Mouse (Mus musculus) CH12.LX (cell line): Measurements from ENCODE around the gene Mrgprh. TPM values are rescaled to one million over a fixed set of nuclear protein-coding genes. Genes with fewer than 3 reads are reported as not detected.

ENCODE experiments used
- DNase-seq: peaks from one replicate; pipeline ENCODE4 v3.0.0-alpha.2; 2013; ENCODE audit errors: extremely low read depth
- H3K27ac ChIP-seq: 2 replicates; pipeline ENCODE4 v1.5.1; 2012; ENCODE audit warnings: low read depth, mild to moderate bottlenecking, control low read depth, moderate library complexity; ENCODE audit not compliant: insufficient read depth
- H3K27me3 ChIP-seq: replicated peaks from 2 replicates; pipeline ENCODE3; 2012; ENCODE audit warnings: inconsistent platforms
- H3K36me3 ChIP-seq, 2 experiments: replicated peaks in 1 of 2; 2 replicates each; pipeline versions ENCODE3 to v1.6.1; 2012; ENCODE audit warnings: inconsistent platforms in 1 of 2, low read length in 1 of 2, mild to moderate bottlenecking in 1 of 2, mixed read lengths in 1 of 2, moderate library complexity in 1 of 2; ENCODE audit not compliant: control insufficient read depth in 1 of 2, insufficient read depth in 1 of 2
- H3K4me1 ChIP-seq, 2 experiments: 2 replicates each; pipeline ENCODE4 v1.6.1; 2012; ENCODE audit warnings: inconsistent platforms in 1 of 2, moderate library complexity in 1 of 2; ENCODE audit not compliant: insufficient read depth in 2 of 2, control insufficient read depth in 1 of 2
- H3K4me2 ChIP-seq: 2 replicates; pipeline ENCODE4 v1.6.1; 2012; ENCODE audit warnings: low read depth, mild to moderate bottlenecking, control low read depth; ENCODE audit not compliant: poor library complexity, insufficient read depth, severe bottlenecking
- H3K4me3 ChIP-seq, 3 experiments: fragments of 150-350 bp in 1 of 3; sonication (generic) in 1 of 3; replicated peaks in 1 of 3; 2 replicates each; pipeline versions ENCODE3 to v1.5.1; 2011 to 2012; ENCODE audit warnings: low read depth in 2 of 3, low read length in 2 of 3, mild to moderate bottlenecking in 2 of 3, moderate library complexity in 2 of 3, control low read depth in 1 of 3, improper control_type of control experiment in 1 of 3, inconsistent platforms in 1 of 3, mixed read lengths in 1 of 3; ENCODE audit not compliant: poor library complexity in 1 of 3
- H3K79me2 ChIP-seq: replicated peaks from 2 replicates; pipeline ENCODE4 v1.6.1; 2012; ENCODE audit warnings: mild to moderate bottlenecking, moderate library complexity; ENCODE audit not compliant: control insufficient read depth, poor library complexity, insufficient read depth, severe bottlenecking; ENCODE audit errors: extremely low read depth
- H3K9ac ChIP-seq: 2 replicates; pipeline ENCODE4 v1.6.1; 2012; ENCODE audit warnings: low read depth, mild to moderate bottlenecking, control low read depth, moderate library complexity; ENCODE audit not compliant: insufficient read depth
- H3K9me3 ChIP-seq: replicated peaks from 2 replicates; pipeline ENCODE3; 2012; ENCODE audit warnings: low read length, inconsistent platforms, mixed read lengths
- CHD1 ChIP-seq: IDR thresholded peaks from 2 replicates; pipeline ENCODE4 v1.6.1; 2012; ENCODE audit warnings: low read depth, low read length, improper control_type of control experiment, inconsistent platforms
- CTCF ChIP-seq, 2 experiments: IDR thresholded peaks in 1 of 2; conservative IDR thresholded peaks in 1 of 2; 2 replicates each; pipeline ENCODE4 v1.5.1; 2011 to 2012; ENCODE audit warnings: low read depth in 2 of 2, low read length in 2 of 2, improper control_type of control experiment in 1 of 2, inconsistent platforms in 1 of 2, mild to moderate bottlenecking in 1 of 2, moderate library complexity in 1 of 2
- ELF1 ChIP-seq: IDR thresholded peaks from 2 replicates; pipeline ENCODE4 v1.6.1; 2014; ENCODE audit warnings: low read depth, mild to moderate bottlenecking, inconsistent platforms, low read length, improper control_type of control experiment
- EP300 ChIP-seq: IDR thresholded peaks from 2 replicates; pipeline ENCODE4 v1.6.1; 2011; ENCODE audit warnings: low read length, improper control_type of control experiment
- ETS1 ChIP-seq: conservative IDR thresholded peaks from 2 replicates; pipeline ENCODE4 v1.6.1; 2012; ENCODE audit warnings: low read depth, mild to moderate bottlenecking, inconsistent platforms, low read length, improper control_type of control experiment, moderate library complexity
- GABPA ChIP-seq: IDR thresholded peaks from 2 replicates; pipeline ENCODE4 v1.6.1; 2012; ENCODE audit warnings: low read depth, low read length, improper control_type of control experiment, inconsistent platforms; ENCODE audit not compliant: insufficient replicate concordance
- HCFC1 ChIP-seq: IDR thresholded peaks from 2 replicates; pipeline ENCODE4 v1.6.1; 2012; ENCODE audit warnings: low read depth, mild to moderate bottlenecking, inconsistent platforms, low read length, improper control_type of control experiment
- IRF4 ChIP-seq: IDR thresholded peaks from 2 replicates; pipeline ENCODE4 v1.6.1; 2014; ENCODE audit warnings: low read depth, mild to moderate bottlenecking, inconsistent platforms, low read length, improper control_type of control experiment
- JUN ChIP-seq: IDR thresholded peaks from 2 replicates; pipeline ENCODE4 v1.6.1; 2011; ENCODE audit warnings: low read depth, mild to moderate bottlenecking, low read length, improper control_type of control experiment, moderate library complexity; ENCODE audit not compliant: insufficient read depth
- JUND ChIP-seq: conservative IDR thresholded peaks from 2 replicates; pipeline ENCODE4 v1.6.1; 2011; ENCODE audit warnings: low read depth, low read length, improper control_type of control experiment
- KAT2A ChIP-seq: IDR thresholded peaks from 2 replicates; pipeline ENCODE4 v1.6.1; 2012; ENCODE audit warnings: low read length, improper control_type of control experiment, inconsistent platforms; ENCODE audit not compliant: insufficient replicate concordance
- MAX ChIP-seq: IDR thresholded peaks from 2 replicates; pipeline ENCODE4 v1.6.1; 2011; ENCODE audit warnings: low read length, improper control_type of control experiment
- MEF2A ChIP-seq: IDR thresholded peaks from 2 replicates; pipeline ENCODE4 v1.6.1; 2014; ENCODE audit warnings: low read depth, mild to moderate bottlenecking, inconsistent platforms, low read length, improper control_type of control experiment, borderline replicate concordance
- MYC ChIP-seq: IDR thresholded peaks from 2 replicates; pipeline ENCODE4 v1.6.1; 2011; ENCODE audit warnings: low read depth, mild to moderate bottlenecking, improper control_type of control experiment, low read length
- NELFE ChIP-seq: IDR thresholded peaks from 2 replicates; pipeline ENCODE4 v1.6.1; 2011; ENCODE audit warnings: low read depth, low read length, improper control_type of control experiment
- NRF1 ChIP-seq: IDR thresholded peaks from 2 replicates; pipeline ENCODE4 v1.6.1; 2014; ENCODE audit warnings: low read depth, mild to moderate bottlenecking, inconsistent platforms, low read length, improper control_type of control experiment, moderate library complexity
- POLR2A ChIP-seq: IDR thresholded peaks from 2 replicates; pipeline ENCODE4 v1.6.1; 2011; ENCODE audit warnings: low read depth, mild to moderate bottlenecking, improper control_type of control experiment, low read length
- RAD21 ChIP-seq: IDR thresholded peaks from 2 replicates; pipeline ENCODE4 v1.6.1; 2011; ENCODE audit warnings: low read depth, mild to moderate bottlenecking, low read length, improper control_type of control experiment, moderate library complexity
- RCOR1 ChIP-seq: conservative IDR thresholded peaks from 2 replicates; pipeline ENCODE4 v1.6.1; 2012; ENCODE audit warnings: low read depth, mild to moderate bottlenecking, inconsistent platforms, low read length, improper control_type of control experiment
- SMC3 ChIP-seq: IDR thresholded peaks from 2 replicates; pipeline ENCODE4 v1.6.1; 2011; ENCODE audit warnings: low read depth, low read length, improper control_type of control experiment
- TBP ChIP-seq: conservative IDR thresholded peaks from 2 replicates; pipeline ENCODE4 v1.6.1; 2011; ENCODE audit warnings: low read depth, low read length, improper control_type of control experiment
- TCF12 ChIP-seq: IDR thresholded peaks from 2 replicates; pipeline ENCODE4 v1.6.1; 2014; ENCODE audit warnings: low read depth, mild to moderate bottlenecking, inconsistent platforms, low read length, improper control_type of control experiment
- USF2 ChIP-seq: conservative IDR thresholded peaks from 2 replicates; pipeline ENCODE4 v1.6.1; 2011; ENCODE audit warnings: low read depth, low read length, improper control_type of control experiment
- ZC3H11A ChIP-seq: IDR thresholded peaks from 2 replicates; pipeline ENCODE4 v1.6.1; 2012; ENCODE audit warnings: low read depth, mild to moderate bottlenecking, inconsistent platforms, low read length, improper control_type of control experiment
- ZKSCAN1 ChIP-seq: IDR thresholded peaks from 2 replicates; pipeline ENCODE4 v1.6.1; 2012; ENCODE audit warnings: low read depth, inconsistent platforms, low read length, improper control_type of control experiment, borderline replicate concordance
- ZMIZ1 ChIP-seq: IDR thresholded peaks from 2 replicates; pipeline ENCODE4 v1.6.1; 2012; ENCODE audit warnings: low read depth, mild to moderate bottlenecking, inconsistent platforms, low read length, improper control_type of control experiment
- dilution Hi-C: fragments of 300-500 bp; cut with MboI; formaldehyde crosslinking; loops from 2 replicates; pipeline ENCODE4 v1.14.3; 2020; ENCODE audit warnings: low sequenced_read_pairs; ENCODE audit not compliant: extremely low pct_unique_long_range_greater_than_20kb, extremely low pct_ligation_motif_present
- in situ Hi-C: fragments of 300-500 bp; cut with MboI; formaldehyde crosslinking; loops from 3 replicates; pipeline ENCODE4 v1.14.3; 2019; ENCODE audit warnings: low sequenced_read_pairs, low pct_ligation_motif_present, low pct_unique_long_range_greater_than_20kb, mixed read lengths
- polyA plus RNA-seq: library from polyadenylated mRNA; unstranded; fragments of >175 nt; gene quantifications from 2 replicates; pipeline ENCODE4 v1.2.1, GENCODE M21; 2012; ENCODE audit warnings: low read depth; ENCODE audit not compliant: insufficient read length
- total RNA-seq, 2 experiments: library from RNA; depleted of rRNA; stranded (reverse); fragments of 300-350 nt in 1 of 2; fragments of >200 nt in 1 of 2; gene quantifications; 2 replicates each; pipeline ENCODE4 v1.2.3; 2012 to 2014

The Mrgprh gene
- total and polyA plus RNA-seq, 3 experiments: not detected

GRCm38 (mm10) chr17:12835738-12836137 is 40.1 kb upstream of the Mrgprh start:
- Histone ChIP-seq H3K9me3 (no peaks in the 10 kb centered on the region), H3K79me2 (no peaks in the 10 kb centered on the region), H3K36me3 (no peaks in the 10 kb centered on the region), H3K9ac (no peak overlapping the region), H3K27me3 (no peaks in the 10 kb centered on the region), H3K4me3 (no peak overlapping the region), H3K27ac (no peak overlapping the region), H3K4me1 (no peaks in the 10 kb centered on the region), H3K4me2 (no peak overlapping the region)
- DNase-seq: no peak
- in situ Hi-C loops: no loop called here
- dilution Hi-C loops: no loop called here
- no peak for TF ChIP-seq EP300
- TF ChIP-seq MEF2A: no peak
- no peak for TF ChIP-seq USF2
- TF ChIP-seq ZC3H11A: no peak
- no peak for TF ChIP-seq GABPA
- no peak for TF ChIP-seq IRF4
- no peak for TF ChIP-seq HCFC1
- no peak for TF ChIP-seq JUN
- TF ChIP-seq ZKSCAN1: no peak
- no peak for TF ChIP-seq POLR2A
- TF ChIP-seq NELFE: no peak
- TF ChIP-seq RCOR1: no peak
- TF ChIP-seq RAD21: no peak
- TF ChIP-seq CHD1: no peak
- no peak for TF ChIP-seq MYC

- H3K4me1 ChIP-seq: no peaks in the 10 kb centered on the region
- H3K27ac ChIP-seq: no peak overlapping the region
- H3K4me3 ChIP-seq: no peak overlapping the region
- H3K79me2 ChIP-seq: no peaks in the 10 kb centered on the region
- H3K27me3 ChIP-seq: no peaks in the 10 kb centered on the region
- dilution Hi-C loops: no loop called here
- H3K4me2 ChIP-seq: no peak overlapping the region
- in situ Hi-C loops: no loop called here
- no peaks in the 10 kb centered on the region for H3K36me3 ChIP-seq
- no peaks in the 10 kb centered on the region for H3K9me3 ChIP-seq
- H3K9ac ChIP-seq: no peak overlapping the region
- TF ChIP-seq CTCF (conservative IDR thresholded peaks at IDR 0.05 in 1 of 2, IDR thresholded peaks at IDR 0.05 in 1 of 2; ENCODE audit: low read depth in 2 of 2, low read length in 2 of 2) (no peak), JUN (no peak), JUND (no peak), ZMIZ1 (no peak), ELF1 (no peak), EP300 (no peak), TCF12 (no peak), KAT2A (no peak), RAD21 (no peak), HCFC1 (no peak), ETS1 (no peak), MYC (no peak), MAX (no peak), POLR2A (no peak), NRF1 (no peak), RCOR1 (no peak), TBP (no peak), SMC3 (no peak)
- DNase-seq: no peak
Measured at GRCm38 (mm10) chr17:12839475-12840267, 36.2 kb upstream of the Mrgprh start.
